Mouse (Mus musculus) R1 (cell line): ENCODE results near the gene Cdc25b.

Experiments
- DNase-seq: peaks from one replicate; pipeline ENCODE4 v3.0.0-alpha.2; 2018; ENCODE audit warnings: low read depth, low spot score

Cdc25b gene

GRCm38 (mm10) chr2:131159938-131160581 lies 26.7 kb upstream of the Cdc25b start, which contains the start of gene 1700037H04Rik:
Gene 1700037H04Rik (minus strand): TSS chr2:131160081.
- peak; percentile 99 for DNase-seq

- DNase-seq, result no peak
Observed at GRCm38 (mm10) chr2:131160671-131161111, 26.1 kb upstream of the Cdc25b start.

- no peak for DNase-seq
Observed at GRCm38 (mm10) chr2:131163924-131164323, 22.8 kb upstream of the Cdc25b start.

- DNase-seq, result no peak
Observed at GRCm38 (mm10) chr2:131166172-131166571, 20.6 kb upstream of the Cdc25b start.

- DNase-seq, result peak; percentile 61
Observed at GRCm38 (mm10) chr2:131167984-131168383, 18.8 kb upstream of the Cdc25b start.

GRCm38 (mm10) chr2:131168914-131169313 lies 17.8 kb upstream of the Cdc25b start:
- DNase-seq, result peak; percentile 81

- DNase-seq, result peak; percentile 75
Observed at GRCm38 (mm10) chr2:131170936-131171335, 15.8 kb upstream of the Cdc25b start.

- DNase-seq, result peak; percentile 59
Observed at GRCm38 (mm10) chr2:131171401-131172104, 15.2 kb upstream of the Cdc25b start.

GRCm38 (mm10) chr2:131172322-131172721 lies 14.4 kb upstream of the Cdc25b start:
- DNase-seq, result no peak

GRCm38 (mm10) chr2:131174700-131175099 lies 12.0 kb upstream of the Cdc25b start:
- peak; percentile 87 for DNase-seq

GRCm38 (mm10) chr2:131175286-131175944 lies 11.3 kb upstream of the Cdc25b start:
- DNase-seq, result peak; percentile 43

GRCm38 (mm10) chr2:131175945-131176309 lies 10.8 kb upstream of the Cdc25b start:
- DNase-seq, result no peak

GRCm38 (mm10) chr2:131176491-131176890 lies 10.3 kb upstream of the Cdc25b start:
- peak; percentile 51 for DNase-seq

GRCm38 (mm10) chr2:131177932-131178331 lies 8.8 kb upstream of the Cdc25b start:
- DNase-seq, result no peak

GRCm38 (mm10) chr2:131178828-131179245 lies 7.9 kb upstream of the Cdc25b start:
- no peak for DNase-seq

GRCm38 (mm10) chr2:131179246-131179886 lies 7.4 kb upstream of the Cdc25b start:
- DNase-seq, result peak; percentile 84

GRCm38 (mm10) chr2:131179990-131180587 lies 6.7 kb upstream of the Cdc25b start, which contains the start of gene Cenpb:
Gene Cenpb (minus strand): TSS chr2:131180067.
- peak; percentile 88 for DNase-seq

- no peak for DNase-seq
Observed at GRCm38 (mm10) chr2:131186343-131186742, 406 bp upstream of the Cdc25b start.

- no peak for DNase-seq
Observed at GRCm38 (mm10) chr2:131187602-131187922, 813 bp downstream of the Cdc25b start.

GRCm38 (mm10) chr2:131188311-131188710 lies 1.6 kb downstream of the Cdc25b start:
- no peak for DNase-seq

GRCm38 (mm10) chr2:131189521-131190309 lies 3.0 kb downstream of the Cdc25b start:
- DNase-seq, result no peak
